Mouse (Mus musculus): ENCODE data around the gene Gng4. TPM values are rescaled to one million over a fixed set of nuclear protein-coding genes. Genes with fewer than 3 reads are reported as not detected.

Gene Gng4
- polyA plus RNA-seq, 1 experiment from 2014 or later, result 62.3 TPM

GRCm38 (mm10) chr13:13820234-13821123 is 36.6 kb downstream of the Gng4 start:
- no peaks in the 10 kb centered on the region for H3K9me3 ChIP-seq
- no peak for ATAC-seq (replicated peaks)
- no peak overlapping the region for H3K4me2 ChIP-seq
- no peak overlapping the region for H3K9ac ChIP-seq
- H3K4me3 ChIP-seq, result no peak overlapping the region
- no peaks in the 10 kb centered on the region for H3K36me3 ChIP-seq (replicated peaks)
- no peaks in the 10 kb centered on the region for H3K4me1 ChIP-seq
- H3K27me3 ChIP-seq (replicated peaks), result no peaks in the 10 kb centered on the region
- no peak overlapping the region for H3K27ac ChIP-seq
- WGBS, result 76% methylated on average over 7 of the region's 7 CpGs

GRCm38 (mm10) chr13:13824946-13825345 is 41.1 kb downstream of the Gng4 start:
- Histone ChIP-seq H3K4me1 (no peaks in the 10 kb centered on the region), H3K4me3 (no peak overlapping the region), H3K27ac (no peak overlapping the region), H3K4me2 (no peak overlapping the region), H3K9ac (no peak overlapping the region), H3K9me3 (no peaks in the 10 kb centered on the region), H3K36me3 (replicated peaks) (no peaks in the 10 kb centered on the region), H3K27me3 (replicated peaks) (no peaks in the 10 kb centered on the region)
- WGBS, result 90% methylated on average over 7 of the region's 7 CpGs
- no peak for ATAC-seq (replicated peaks)

- Histone ChIP-seq H3K9ac (no peak overlapping the region), H3K4me3 (no peak overlapping the region), H3K9me3 (no peaks in the 10 kb centered on the region), H3K4me2 (no peak overlapping the region), H3K4me1 (no peaks in the 10 kb centered on the region), H3K36me3 (replicated peaks) (no peaks in the 10 kb centered on the region), H3K27ac (no peak overlapping the region), H3K27me3 (replicated peaks) (no peaks in the 10 kb centered on the region)
- ATAC-seq (replicated peaks), result no peak
- 91% methylated on average over 6 of the region's 6 CpGs for WGBS
Observed at GRCm38 (mm10) chr13:13826533-13826932, 42.7 kb downstream of the Gng4 start.

GRCm38 (mm10) chr13:13828125-13828524 is 44.3 kb downstream of the Gng4 start:
- H3K27me3 ChIP-seq (replicated peaks), result no peaks in the 10 kb centered on the region
- no peak for ATAC-seq (replicated peaks)
- 35% methylated on average over 1 of the region's 1 CpGs for WGBS

GRCm38 (mm10) chr13:13830469-13831074 is 46.7 kb downstream of the Gng4 start:
- Histone ChIP-seq H3K36me3 (replicated peaks) (no peaks in the 10 kb centered on the region), H3K4me1 (no peaks in the 10 kb centered on the region), H3K4me2 (no peak overlapping the region), H3K27ac (no peak overlapping the region), H3K9me3 (no peaks in the 10 kb centered on the region), H3K4me3 (no peak overlapping the region), H3K27me3 (replicated peaks) (no peaks in the 10 kb centered on the region), H3K9ac (no peak overlapping the region)
- no peak; the same call in 1 of the 2 replicates for ATAC-seq (replicated peaks)
- WGBS, result 71% methylated on average over 4 of the region's 4 CpGs

More at GRCm38 (mm10) chr13:13828125-13828524, 44.3 kb downstream of the Gng4 start:
- H3K9me3 ChIP-seq, result no peaks in the 10 kb centered on the region
- H3K4me1 ChIP-seq, result no peaks in the 10 kb centered on the region
- H3K36me3 ChIP-seq (replicated peaks), result no peaks in the 10 kb centered on the region
- H3K9ac ChIP-seq, result no peak overlapping the region
- H3K27ac ChIP-seq, result no peak overlapping the region
- no peak overlapping the region for H3K4me2 ChIP-seq
- no peak overlapping the region for H3K4me3 ChIP-seq

GRCm38 (mm10) chr13:13835180-13835579 is 51.3 kb downstream of the Gng4 start:
- H3K4me2 ChIP-seq, result no peak overlapping the region
- no peak for ATAC-seq (replicated peaks)
- WGBS, result 66% methylated on average over 2 of the region's 2 CpGs

GRCm38 (mm10) chr13:13845021-13845420 is 61.2 kb downstream of the Gng4 start:
- ATAC-seq (replicated peaks), result no peak
- WGBS, result 62% methylated on average over 4 of the region's 4 CpGs

More at GRCm38 (mm10) chr13:13835180-13835579, 51.3 kb downstream of the Gng4 start:
- no peaks in the 10 kb centered on the region for H3K9me3 ChIP-seq
- H3K36me3 ChIP-seq (replicated peaks), result no peaks in the 10 kb centered on the region
- H3K27ac ChIP-seq, result no peak overlapping the region
- no peak overlapping the region for H3K4me3 ChIP-seq
- H3K27me3 ChIP-seq (replicated peaks), result no peaks in the 10 kb centered on the region
- no peak overlapping the region for H3K9ac ChIP-seq
- H3K4me1 ChIP-seq, result no peaks in the 10 kb centered on the region

GRCm38 (mm10) chr13:13847075-13847599 is 63.3 kb downstream of the Gng4 start:
- Histone ChIP-seq H3K27ac (no peak overlapping the region), H3K4me2 (no peak overlapping the region), H3K9me3 (no peaks in the 10 kb centered on the region), H3K4me3 (no peak overlapping the region), H3K36me3 (replicated peaks) (no peaks in the 10 kb centered on the region), H3K27me3 (replicated peaks) (no peaks in the 10 kb centered on the region), H3K4me1 (no peaks in the 10 kb centered on the region), H3K9ac (no peak overlapping the region)
- ATAC-seq (replicated peaks), result no peak
- 89% methylated on average over 3 of the region's 3 CpGs for WGBS

More at GRCm38 (mm10) chr13:13845021-13845420, 61.2 kb downstream of the Gng4 start:
- H3K9ac ChIP-seq, result no peak overlapping the region
- no peaks in the 10 kb centered on the region for H3K27me3 ChIP-seq (replicated peaks)
- H3K4me2 ChIP-seq, result no peak overlapping the region
- no peaks in the 10 kb centered on the region for H3K4me1 ChIP-seq
- H3K9me3 ChIP-seq, result no peaks in the 10 kb centered on the region
- H3K4me3 ChIP-seq, result no peak overlapping the region
- no peak overlapping the region for H3K27ac ChIP-seq
- no peaks in the 10 kb centered on the region for H3K36me3 ChIP-seq (replicated peaks)

GRCm38 (mm10) chr13:13857190-13857589 is 73.3 kb downstream of the Gng4 start:
- Histone ChIP-seq H3K4me3 (no peak overlapping the region), H3K4me2 (no peak overlapping the region), H3K4me1 (no peaks in the 10 kb centered on the region), H3K9ac (no peak overlapping the region), H3K27ac (no peak overlapping the region), H3K36me3 (replicated peaks) (no peaks in the 10 kb centered on the region), H3K27me3 (replicated peaks) (no peaks in the 10 kb centered on the region), H3K9me3 (no peaks in the 10 kb centered on the region)
- ATAC-seq (replicated peaks), result no peak
- WGBS, result 77% methylated on average over 4 of the region's 4 CpGs

- no peak overlapping the region for H3K4me2 ChIP-seq
- 47% methylated on average over 11 of the region's 11 CpGs for WGBS
- ATAC-seq (replicated peaks), result no peak
Observed at GRCm38 (mm10) chr13:13862346-13862745, 78.5 kb downstream of the Gng4 start.

GRCm38 (mm10) chr13:13862941-13863340 is 79.1 kb downstream of the Gng4 start:
- no peak overlapping the region for H3K9ac ChIP-seq
- no peak overlapping the region for H3K4me2 ChIP-seq
- no peaks in the 10 kb centered on the region for H3K27me3 ChIP-seq (replicated peaks)
- H3K9me3 ChIP-seq, result no peaks in the 10 kb centered on the region
- no peak overlapping the region for H3K4me3 ChIP-seq
- ATAC-seq (replicated peaks), result no peak
- 40% methylated on average over 6 of the region's 6 CpGs for WGBS
- no peaks in the 10 kb centered on the region for H3K36me3 ChIP-seq (replicated peaks)
- H3K4me1 ChIP-seq, result no peaks in the 10 kb centered on the region
- no peak overlapping the region for H3K27ac ChIP-seq

More at GRCm38 (mm10) chr13:13862346-13862745, 78.5 kb downstream of the Gng4 start:
- no peaks in the 10 kb centered on the region for H3K4me1 ChIP-seq
- no peak overlapping the region for H3K27ac ChIP-seq
- no peak overlapping the region for H3K4me3 ChIP-seq
- H3K27me3 ChIP-seq (replicated peaks), result no peaks in the 10 kb centered on the region
- no peak overlapping the region for H3K9ac ChIP-seq
- H3K9me3 ChIP-seq, result no peaks in the 10 kb centered on the region
- no peaks in the 10 kb centered on the region for H3K36me3 ChIP-seq (replicated peaks)

GRCm38 (mm10) chr13:13866339-13866738 is 82.5 kb downstream of the Gng4 start:
- Histone ChIP-seq H3K4me2 (no peak overlapping the region), H3K4me3 (no peak overlapping the region), H3K36me3 (replicated peaks) (no peaks in the 10 kb centered on the region), H3K27me3 (replicated peaks) (no peaks in the 10 kb centered on the region), H3K27ac (no peak overlapping the region), H3K9me3 (no peaks in the 10 kb centered on the region), H3K9ac (no peak overlapping the region), H3K4me1 (no peaks in the 10 kb centered on the region)
- no peak for ATAC-seq (replicated peaks)
- WGBS, result 79% methylated on average over 2 of the region's 2 CpGs
